Mouse (Mus musculus) kidney, embryonic 15.5 days (tissue): ENCODE measurements around the gene Eif4h. TPM values are rescaled to one million over a fixed set of nuclear protein-coding genes. Genes with fewer than 3 reads are reported as not detected.
"Not testable (repeated sequence)": the region's sequence is repeated elsewhere in the genome, so short reads cannot be mapped to it uniquely, and the experiment has no call there.

Experiments
- ATAC-seq: fragments of 200-750 bp; cut with Nextera tagmentation; replicated peaks from 2 replicates; pipeline ENCODE4 v1.8.0; 2017; ENCODE audit warnings: moderate TSS enrichment; ENCODE audit not compliant: low FRiP score
- H3K27ac ChIP-seq: fragments of 300-500 bp; sonication (generic); 2 replicates; pipeline ENCODE4 v1.5.1; 2015; ENCODE audit warnings: mild to moderate bottlenecking, inconsistent platforms
- H3K27me3 ChIP-seq: fragments of 300-500 bp; sonication (generic); 2 replicates; pipeline ENCODE4 v1.6.1; 2015; ENCODE audit warnings: inconsistent platforms
- H3K36me3 ChIP-seq: fragments of 300-500 bp; sonication (generic); 2 replicates; pipeline ENCODE4 v1.6.1; 2015; ENCODE audit warnings: inconsistent platforms
- H3K4me1 ChIP-seq: fragments of 300-500 bp; sonication (generic); 2 replicates; pipeline ENCODE4 v1.6.1; 2015; ENCODE audit warnings: inconsistent platforms
- H3K4me2 ChIP-seq: fragments of 300-500 bp; sonication (generic); 2 replicates; pipeline ENCODE4 v1.6.1; 2015; ENCODE audit warnings: moderate library complexity, mild to moderate bottlenecking, inconsistent platforms
- H3K4me3 ChIP-seq: fragments of 300-500 bp; sonication (generic); replicated peaks from 2 replicates; pipeline ENCODE4 v1.5.1; 2015; ENCODE audit warnings: mild to moderate bottlenecking, inconsistent platforms
- H3K9ac ChIP-seq: fragments of 300-500 bp; sonication (generic); 2 replicates; pipeline ENCODE4 v1.6.1; 2015; ENCODE audit warnings: mild to moderate bottlenecking, inconsistent platforms
- H3K9me3 ChIP-seq: fragments of 300-500 bp; sonication (generic); replicated peaks from 2 replicates; pipeline ENCODE4 v1.6.1; 2016; ENCODE audit warnings: inconsistent platforms
- WGBS: fragments of 180-500 bp; shearing (Covaris S2); methylation state at CpG from one replicate; pipeline ENCODE4 v1.1.7; 2015; ENCODE audit warnings: mixed read lengths; 5-methylcytosine and 5-hydroxymethylcytosine counted together
- polyA plus RNA-seq: library from polyadenylated mRNA; unstranded; fragments of >200 nt; fragmentation: Nextera tagmentation; extraction: Ambion mirVana; gene quantifications from 2 replicates; pipeline ENCODE4 v1.2.1, GENCODE M21; 2015

The Eif4h gene
- polyA plus RNA-seq, 1 experiment from 2014 or later: 459 TPM

DNA sequence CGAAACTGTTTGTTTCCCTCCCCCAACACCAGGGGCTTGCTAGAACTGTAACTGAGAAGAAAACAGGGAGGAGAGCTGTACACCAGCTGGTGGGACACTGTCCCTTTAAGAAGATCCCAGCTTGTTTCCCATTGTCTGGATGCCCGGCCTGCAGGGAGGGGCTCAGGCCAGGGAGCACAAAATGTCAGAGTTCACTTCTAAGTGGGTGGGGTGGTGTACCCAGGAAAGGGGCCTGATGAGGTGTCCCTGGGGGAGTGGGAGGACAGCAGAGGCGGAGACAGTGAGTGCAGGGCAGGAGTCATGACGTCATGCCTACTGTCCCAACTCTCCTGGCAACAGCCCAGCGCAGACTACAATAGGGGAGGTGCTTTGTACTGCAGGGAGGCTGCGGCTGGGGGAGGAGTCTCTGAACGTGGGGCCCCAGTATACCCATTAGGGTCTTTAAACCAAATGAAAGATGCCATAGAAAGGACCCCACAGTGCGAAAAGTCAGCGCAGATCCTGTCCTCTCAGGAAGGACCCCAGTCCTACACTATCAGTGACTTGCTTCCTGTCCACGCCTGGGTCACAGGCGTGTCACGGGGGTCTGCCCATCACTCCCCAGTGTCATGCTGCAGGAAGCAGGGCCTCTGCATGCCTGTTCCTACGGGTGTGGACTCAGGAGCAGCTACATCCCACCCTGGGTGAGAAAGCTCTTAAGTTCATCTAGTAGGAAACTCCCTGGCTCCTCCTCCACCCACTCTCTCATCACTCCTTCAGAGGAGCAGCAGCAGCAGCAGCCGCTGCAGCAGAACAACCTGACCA is 36.9 kb upstream of the Eif4h start:
- no peaks in the 10 kb centered on the region for H3K9me3 ChIP-seq
- ATAC-seq: peak; percentile 88
- peak overlapping the region; percentile 90 for H3K27ac ChIP-seq
- H3K9ac ChIP-seq: peak overlapping the region; percentile 38
- H3K36me3 ChIP-seq: peaks cover 5% of the 10 kb centered on the region; the same call in 1 of the 2 replicates
- peak overlapping the region; percentile 47 for H3K4me3 ChIP-seq
- no peaks in the 10 kb centered on the region for H3K27me3 ChIP-seq
- whole genome bisulfite sequencing: 2% methylated on average over 14 of the region's 14 CpGs
- H3K4me1 ChIP-seq: peaks cover 47% of the 10 kb centered on the region
- peak overlapping the region; percentile 82 for H3K4me2 ChIP-seq

DNA sequence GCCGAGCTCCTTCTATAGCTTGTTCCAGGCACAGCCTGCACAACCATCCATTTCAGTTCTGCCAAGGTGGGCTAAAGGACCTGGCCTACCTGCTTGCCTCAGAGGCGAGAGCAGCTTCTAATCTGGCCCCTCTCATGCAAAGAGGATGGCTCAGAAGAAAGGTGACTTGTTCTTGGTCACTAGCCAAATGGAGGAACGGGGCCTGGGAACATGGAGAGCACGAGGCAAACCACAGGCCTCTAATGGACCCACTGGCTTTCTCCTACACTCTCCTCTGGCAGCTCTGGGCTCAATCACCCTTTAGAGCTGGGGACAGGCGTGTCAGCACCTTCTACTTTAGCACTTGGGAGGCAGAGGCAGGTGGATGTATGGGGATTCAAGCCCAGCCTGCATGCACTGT is 35.7 kb upstream of the Eif4h start:
- no peak for ATAC-seq
- Histone ChIP-seq H3K27me3 (no peaks in the 10 kb centered on the region), H3K27ac (no peak overlapping the region; the same call in 1 of the 2 replicates), H3K36me3 (peaks cover 10% of the 10 kb centered on the region; the same call in 1 of the 2 replicates), H3K9me3 (no peaks in the 10 kb centered on the region), H3K4me3 (no peak overlapping the region), H3K4me2 (no peak overlapping the region), H3K9ac (no peak overlapping the region), H3K4me1 (peaks cover 38% of the 10 kb centered on the region)
- WGBS: 79% methylated on average over 5 of the region's 5 CpGs

DNA sequence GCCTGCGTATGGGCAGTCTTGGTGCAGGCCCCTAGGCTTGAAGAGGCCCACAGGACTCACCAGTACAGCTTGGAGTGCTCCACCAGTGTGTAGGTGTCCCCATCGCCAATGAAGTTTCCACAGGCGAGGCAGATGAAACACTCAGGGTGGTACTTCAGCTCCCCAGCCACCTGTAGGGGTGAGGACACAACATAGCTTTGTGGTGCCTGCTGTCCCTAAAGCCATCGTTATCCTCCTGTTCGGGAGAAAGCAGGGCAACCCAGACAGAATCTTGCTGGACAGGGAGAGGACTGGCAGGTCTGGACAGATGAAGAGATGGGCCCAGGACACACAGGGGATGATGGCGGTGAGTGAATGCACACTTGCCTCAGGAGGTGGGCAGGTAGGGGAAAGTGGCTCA is 33.3 kb upstream of the Eif4h start:
- 95% methylated on average over 6 of the region's 6 CpGs for WGBS
- Histone ChIP-seq H3K9ac (no peak overlapping the region), H3K4me3 (no peak overlapping the region), H3K27ac (no peak overlapping the region), H3K36me3 (peaks cover 26% of the 10 kb centered on the region; the same call in 1 of the 2 replicates), H3K9me3 (no peaks in the 10 kb centered on the region), H3K4me1 (peaks cover 24% of the 10 kb centered on the region), H3K27me3 (no peaks in the 10 kb centered on the region), H3K4me2 (no peak overlapping the region)
- ATAC-seq: no peak

DNA sequence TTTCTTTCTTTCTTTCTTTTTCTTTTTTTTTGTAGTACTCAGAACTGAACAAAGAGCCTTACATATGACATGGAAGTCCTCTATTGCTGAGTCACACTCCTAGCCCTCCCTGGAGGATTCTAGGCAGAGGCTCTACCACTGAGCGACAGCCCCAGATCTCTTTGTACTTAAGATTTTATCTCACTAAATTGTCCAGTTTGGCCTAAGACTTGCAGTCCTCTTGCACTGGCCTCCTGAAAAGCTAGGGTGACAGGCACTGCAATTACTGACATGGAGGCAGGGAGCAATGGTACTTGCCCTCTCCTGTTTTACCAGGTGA is 32.9 kb upstream of the Eif4h start:
- Histone ChIP-seq H3K36me3 (peaks cover 28% of the 10 kb centered on the region; the same call in 1 of the 2 replicates), H3K9me3 (no peaks in the 10 kb centered on the region), H3K4me1 (peaks cover 19% of the 10 kb centered on the region), H3K27ac (no peak overlapping the region), H3K4me2 (no peak overlapping the region), H3K4me3 (no peak overlapping the region), H3K9ac (no peak overlapping the region), H3K27me3 (no peaks in the 10 kb centered on the region)
- ATAC-seq: no peak
- 79% methylated on average over 1 of the region's 1 CpGs for WGBS

DNA sequence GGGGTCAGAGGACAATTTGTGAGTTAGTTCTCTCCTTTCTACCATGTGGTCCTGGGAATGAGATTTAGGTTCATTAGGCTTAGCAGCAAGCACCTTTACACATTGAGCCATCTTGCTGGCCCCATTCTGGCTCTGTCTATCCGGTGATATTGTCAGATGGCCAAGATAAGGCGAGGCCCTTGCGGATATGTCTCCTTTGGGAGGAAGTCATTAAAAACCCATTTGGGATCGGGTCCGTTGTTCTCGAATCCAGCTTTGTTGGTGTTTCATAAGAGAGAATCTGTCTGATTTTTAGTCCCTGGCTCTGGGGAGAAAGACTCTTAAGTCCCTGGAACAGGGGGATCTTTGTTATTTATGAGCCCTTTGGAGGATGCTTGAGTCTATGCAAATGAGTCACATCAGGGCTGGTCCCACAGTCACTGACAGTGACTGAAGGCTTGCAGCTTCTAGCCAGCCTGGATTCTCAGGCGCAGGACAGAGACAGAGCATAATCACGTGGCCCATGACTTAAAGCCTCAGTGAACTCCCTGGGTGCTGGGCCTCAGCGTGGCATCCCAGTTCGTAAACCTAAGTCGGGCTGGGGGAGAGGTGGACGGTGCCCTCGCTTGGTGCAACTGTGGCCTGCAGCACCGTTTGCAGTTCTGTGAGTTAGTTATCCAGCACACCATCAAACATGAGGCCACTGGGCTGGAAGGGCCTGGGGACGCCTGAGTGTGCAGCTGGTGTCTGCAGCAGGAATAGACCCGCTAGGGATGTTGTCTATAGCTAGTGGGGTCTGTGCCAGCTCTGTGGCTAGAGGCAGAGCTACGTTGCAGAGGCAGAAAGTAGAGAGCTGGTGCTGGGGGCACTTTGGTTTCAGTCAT is 32.3 kb upstream of the Eif4h start:
- Histone ChIP-seq H3K9me3 (no peaks in the 10 kb centered on the region), H3K9ac (no peak overlapping the region), H3K27me3 (no peaks in the 10 kb centered on the region), H3K4me3 (no peak overlapping the region), H3K4me2 (no peak overlapping the region), H3K4me1 (peaks cover 13% of the 10 kb centered on the region), H3K27ac (no peak overlapping the region), H3K36me3 (peaks cover 28% of the 10 kb centered on the region; the same call in 1 of the 2 replicates)
- no peak for ATAC-seq
- 55% methylated on average over 17 of the region's 17 CpGs for WGBS

DNA sequence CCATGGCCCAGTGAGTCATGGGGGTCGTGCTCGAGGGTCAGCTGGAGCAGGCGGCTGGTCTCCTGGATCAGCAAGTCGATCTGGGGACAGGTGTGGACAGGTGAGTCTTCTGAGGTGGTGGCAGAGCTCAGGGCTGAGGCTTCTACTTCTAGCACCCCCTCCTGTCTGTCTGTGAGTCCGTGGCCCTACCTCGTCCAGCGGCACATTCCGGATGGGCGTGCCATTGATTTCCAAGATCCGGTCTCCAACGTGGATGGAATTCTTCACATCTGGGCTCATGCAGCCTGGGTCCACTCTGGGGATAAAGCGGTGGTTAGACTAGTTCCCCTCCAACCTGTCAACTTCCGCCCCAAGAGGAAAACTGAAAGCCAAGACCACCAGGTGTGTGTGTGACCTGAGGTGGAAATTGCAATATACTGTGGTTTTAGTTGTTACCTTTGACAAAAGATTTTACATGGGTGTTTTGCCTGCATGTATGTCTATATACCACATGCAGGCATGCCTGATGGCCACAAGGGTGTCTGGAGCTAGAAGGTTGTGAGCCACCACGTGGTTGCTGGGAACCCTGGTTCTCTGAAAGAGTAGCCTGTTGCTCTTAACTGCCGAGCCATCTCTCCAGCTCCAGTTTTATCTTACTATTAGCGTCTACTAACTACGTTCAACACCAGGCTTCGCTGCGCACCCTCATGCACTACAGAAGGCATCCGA is 29.9 kb upstream of the Eif4h start:
- no peaks in the 10 kb centered on the region for H3K27me3 ChIP-seq
- H3K36me3 ChIP-seq: peaks cover 42% of the 10 kb centered on the region
- WGBS: 78% methylated on average over 20 of the region's 20 CpGs
- H3K4me1 ChIP-seq: no peaks in the 10 kb centered on the region
- H3K27ac ChIP-seq: no peak overlapping the region
- no peak overlapping the region for H3K4me2 ChIP-seq
- no peaks in the 10 kb centered on the region for H3K9me3 ChIP-seq
- ATAC-seq: no peak
- no peak overlapping the region for H3K4me3 ChIP-seq
- no peak overlapping the region for H3K9ac ChIP-seq

DNA sequence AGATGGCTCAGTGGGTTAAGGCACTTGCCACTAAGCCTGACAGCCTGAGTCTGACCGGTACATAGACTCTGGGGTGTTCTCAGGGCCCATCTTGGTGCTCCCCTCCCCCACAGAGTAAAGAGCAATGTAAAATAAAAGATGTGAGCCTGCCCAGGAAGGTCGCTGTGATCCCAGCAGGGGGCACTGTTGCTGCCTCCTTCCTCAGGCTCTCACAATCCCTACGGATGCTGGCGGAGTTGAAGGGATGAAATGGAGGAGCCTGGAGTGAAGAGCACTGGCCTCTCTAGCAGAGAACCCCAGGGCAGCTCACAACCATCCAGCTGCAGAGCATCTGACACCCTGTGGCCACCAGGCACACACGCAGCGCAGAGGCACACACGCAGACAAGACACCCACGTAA is 29.2 kb upstream of the Eif4h start:
- peaks cover 48% of the 10 kb centered on the region for H3K36me3 ChIP-seq
- H3K4me3 ChIP-seq: no peak overlapping the region
- H3K9me3 ChIP-seq: no peaks in the 10 kb centered on the region
- 41% methylated on average over 8 of the region's 8 CpGs for WGBS
- no peak overlapping the region for H3K27ac ChIP-seq
- no peaks in the 10 kb centered on the region for H3K27me3 ChIP-seq
- no peaks in the 10 kb centered on the region for H3K4me1 ChIP-seq
- H3K4me2 ChIP-seq: no peak overlapping the region
- H3K9ac ChIP-seq: no peak overlapping the region
- no peak; the same call in 1 of the 2 replicates for ATAC-seq

DNA sequence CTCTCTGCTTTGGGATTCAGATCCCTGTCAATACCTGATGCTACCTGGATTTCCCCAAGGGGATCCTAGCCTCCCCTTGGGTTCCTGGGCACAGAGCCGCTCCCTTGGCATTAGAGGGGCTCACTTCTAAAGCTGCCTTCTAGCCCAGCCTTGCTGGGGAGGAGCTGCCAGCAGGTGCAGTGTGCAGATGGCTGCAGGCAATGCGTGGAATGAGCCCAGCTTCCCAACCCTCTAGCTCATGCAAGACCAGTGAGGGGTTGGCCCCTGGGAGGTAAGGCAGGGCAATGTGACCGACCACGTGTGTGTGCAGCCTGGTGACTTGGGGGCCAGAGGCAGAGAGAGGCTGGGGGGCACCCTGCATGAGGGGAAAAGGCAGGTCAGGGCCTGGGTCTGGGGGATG is 17.4 kb upstream of the Eif4h start:
- no peaks in the 10 kb centered on the region for H3K9me3 ChIP-seq
- H3K9ac ChIP-seq: no peak overlapping the region
- H3K4me2 ChIP-seq: no peak overlapping the region
- no peak overlapping the region for H3K27ac ChIP-seq
- H3K4me3 ChIP-seq: no peak overlapping the region
- ATAC-seq: no peak
- H3K36me3 ChIP-seq: peaks cover 34% of the 10 kb centered on the region
- peaks cover 4% of the 10 kb centered on the region; the same call in 1 of the 2 replicates for H3K4me1 ChIP-seq
- no peaks in the 10 kb centered on the region for H3K27me3 ChIP-seq
- 78% methylated on average over 4 of the region's 4 CpGs for WGBS

DNA sequence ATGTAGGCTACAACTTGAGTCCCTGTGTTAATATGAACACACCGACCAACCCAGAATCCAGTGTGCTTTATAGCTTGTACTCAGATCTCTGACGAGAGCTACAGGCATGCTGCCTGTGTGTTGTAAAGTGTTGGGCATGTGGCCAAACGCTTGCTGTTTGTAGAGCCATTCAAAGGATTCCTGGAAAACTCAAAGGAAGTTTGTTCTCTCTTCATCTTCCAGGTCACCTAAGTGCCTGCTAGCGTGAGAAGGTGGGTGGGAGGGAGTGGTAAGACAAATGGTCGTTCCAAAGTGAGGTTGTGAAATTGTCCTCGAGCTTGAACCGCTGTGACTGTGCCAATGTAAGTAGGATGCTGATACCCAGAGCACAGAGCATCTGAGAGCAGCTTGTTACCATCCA is 12.7 kb upstream of the Eif4h start:
- Histone ChIP-seq H3K27ac (no peak overlapping the region), H3K4me1 (peaks cover 4% of the 10 kb centered on the region; the same call in 1 of the 2 replicates), H3K9ac (no peak overlapping the region), H3K4me2 (no peak overlapping the region), H3K9me3 (0 out of 2 replicates have a peak, but pooled peaks cover 3% of the 10 kb centered on the region), H3K36me3 (peaks cover 4% of the 10 kb centered on the region; the same call in 1 of the 2 replicates), H3K27me3 (no peaks in the 10 kb centered on the region), H3K4me3 (no peak overlapping the region)
- no peak for ATAC-seq
- WGBS: 15% methylated on average over 7 of the region's 7 CpGs

DNA sequence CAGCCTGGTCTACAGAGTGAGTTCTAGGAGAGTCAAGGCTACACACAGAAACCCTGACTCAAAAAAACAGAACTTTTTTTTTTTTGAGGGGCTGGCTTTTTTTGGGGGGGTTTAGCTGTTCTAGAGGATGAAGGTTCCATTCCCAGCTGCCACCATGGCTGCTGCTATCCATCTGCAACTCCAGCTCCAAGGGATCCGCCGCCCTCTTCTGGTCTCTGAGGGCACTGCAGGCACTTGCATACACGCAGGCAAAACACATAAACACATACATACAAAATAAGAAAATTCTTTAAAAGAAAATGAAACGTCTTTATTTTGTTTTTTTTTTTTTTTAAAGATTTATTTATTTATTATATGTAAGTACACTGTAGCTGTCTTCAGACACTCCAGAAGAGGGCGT is 11.6 kb upstream of the Eif4h start:
- Histone ChIP-seq H3K4me1 (peaks cover 4% of the 10 kb centered on the region; the same call in 1 of the 2 replicates), H3K9ac (no peak overlapping the region), H3K27ac (no peak overlapping the region), H3K9me3 (0 out of 2 replicates have a peak, but pooled peaks cover 3% of the 10 kb centered on the region), H3K36me3 (no peaks in the 10 kb centered on the region), H3K4me2 (no peak overlapping the region), H3K27me3 (no peaks in the 10 kb centered on the region), H3K4me3 (no peak overlapping the region)
- ATAC-seq: no peak
- WGBS: 57% methylated on average over 5 of the region's 5 CpGs

DNA sequence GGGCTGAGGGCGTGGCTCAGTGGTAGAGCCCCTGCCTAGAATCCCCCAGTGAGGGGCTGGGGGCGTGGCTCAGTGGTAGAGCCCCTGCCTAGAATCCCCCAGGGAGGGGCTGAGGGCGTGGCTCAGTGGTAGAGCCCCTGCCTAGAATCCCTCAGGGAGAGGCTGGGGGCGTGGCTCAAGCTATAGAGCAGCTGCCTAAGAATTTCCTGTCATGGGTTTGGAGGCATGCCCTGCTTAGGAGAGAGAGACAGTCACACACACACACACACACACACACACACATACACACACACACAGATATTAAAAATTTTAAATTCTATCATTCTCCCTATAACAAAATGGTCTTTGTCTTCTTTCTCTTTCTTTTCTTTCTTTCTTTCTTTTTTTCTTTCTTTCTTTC is 9.7 kb upstream of the Eif4h start:
- H3K27me3 ChIP-seq, H3K27ac ChIP-seq, H3K36me3 ChIP-seq, H3K4me2 ChIP-seq, H3K9ac ChIP-seq, H3K9me3 ChIP-seq, H3K4me3 ChIP-seq, ATAC-seq: not testable (repeated sequence)
- peaks cover 10% of the 10 kb centered on the region for H3K4me1 ChIP-seq
- 96% methylated on average over 4 of the region's 4 CpGs for WGBS

DNA sequence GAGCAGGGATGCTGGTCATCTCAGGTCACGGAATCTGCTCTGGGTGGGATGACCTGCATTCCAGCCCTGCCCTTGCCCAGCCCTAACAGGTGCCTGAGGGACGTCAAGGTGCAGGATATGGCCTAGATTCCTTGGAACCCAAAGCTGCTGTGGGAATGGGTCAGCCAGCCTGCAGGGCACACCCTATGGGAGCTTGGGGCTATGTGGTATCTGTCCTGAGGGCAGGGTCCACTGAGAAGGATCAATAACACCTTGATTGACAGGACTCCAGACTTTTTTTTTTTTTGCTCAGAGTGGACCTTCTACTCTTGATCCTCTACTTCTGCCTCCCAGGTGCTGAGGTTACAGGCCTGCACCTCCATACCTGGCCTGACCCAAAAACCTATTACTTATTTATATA is 8.1 kb upstream of the Eif4h start:
- no peak overlapping the region for H3K27ac ChIP-seq
- H3K4me1 ChIP-seq: peaks cover 10% of the 10 kb centered on the region
- 81% methylated on average over 2 of the region's 2 CpGs for WGBS
- 0 out of 2 replicates have a peak, but pooled peaks cover 3% of the 10 kb centered on the region for H3K9me3 ChIP-seq
- no peak for ATAC-seq
- no peaks in the 10 kb centered on the region for H3K36me3 ChIP-seq
- no peak overlapping the region for H3K4me3 ChIP-seq
- H3K27me3 ChIP-seq: no peaks in the 10 kb centered on the region
- no peak overlapping the region for H3K4me2 ChIP-seq
- H3K9ac ChIP-seq: no peak overlapping the region
